Mouse (Mus musculus): ENCODE measurements around the gene Gcnt1. TPM values are rescaled to one million over a fixed set of nuclear protein-coding genes. Genes with fewer than 3 reads are reported as not detected.
A peak's percentile ranks its signal among the peaks of the same experiment; 100 is the strongest.

Gene Gcnt1
- total and polyA plus RNA-seq, 3 experiments: 0.22 TPM; not detected in 2

DNA sequence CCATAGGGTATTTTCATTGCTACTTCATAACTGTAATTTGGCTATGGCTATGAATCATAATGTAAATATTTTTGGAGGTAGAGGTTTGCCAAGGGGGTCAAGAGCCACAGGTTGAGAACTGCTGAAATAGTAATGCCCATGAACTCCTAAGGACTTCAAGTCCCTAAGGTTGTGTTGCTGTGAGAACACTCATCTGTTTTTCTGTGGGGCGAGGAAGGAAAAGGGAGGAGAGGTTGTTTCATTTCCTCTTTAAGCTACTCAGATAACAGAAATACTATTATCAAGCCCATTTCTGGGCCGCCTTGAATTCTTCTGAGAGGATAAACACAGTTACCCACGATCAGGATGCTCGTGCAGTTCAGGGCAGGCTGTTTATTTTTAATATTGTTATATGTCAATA, 24.2 kb upstream of the Gcnt1 start:
- Histone ChIP-seq H3K27ac (ENCODE audit: control insufficient read depth, low read depth, low read length) (peak overlapping the region; percentile 57), H3K36me3 (ENCODE audit: control insufficient read depth in 1 of 2, insufficient read depth in 2 of 2, low read length in 2 of 2) (peaks cover 2 to 22% of the 10 kb centered on the region in 2 experiments), H3K4me3 (ENCODE audit: control insufficient read depth in 1 of 2, insufficient read depth in 1 of 2, low read depth in 2 of 2, low read length in 2 of 2) (peak overlapping the region in 1 of 2 experiments; percentile 28; a peak in 1 of 4 replicates), H3K9me3 (replicated peaks; ENCODE audit: insufficient read depth, low read length) (no peaks in the 10 kb centered on the region), H3K27me3 (ENCODE audit: control insufficient read depth in 1 of 2, insufficient read depth in 2 of 2, low read length in 2 of 2) (no peaks in the 10 kb centered on the region), H3K4me1 (ENCODE audit: control insufficient read depth in 1 of 2, insufficient read depth in 2 of 2, low read length in 2 of 2) (peaks cover 3 to 24% of the 10 kb centered on the region in 2 experiments; a peak in 3 of 4 replicates), H3K79me2 (ENCODE audit: control insufficient read depth, insufficient read depth, low read length, poor library complexity) (peaks cover 9% of the 10 kb centered on the region), H3K9ac (ENCODE audit: control insufficient read depth, low read depth, low read length, poor library complexity, severe bottlenecking) (peak overlapping the region; percentile 45)
- TF ChIP-seq USF1 (IDR thresholded peaks at IDR 0.05; ENCODE audit: low read depth, low read length) (no peak), KAT2A (conservative IDR thresholded peaks at IDR 0.05; ENCODE audit: low read depth, low read length) (no peak), CHD1 (IDR thresholded peaks at IDR 0.05; ENCODE audit: low read depth, low read length) (no peak), ZNF384 (IDR thresholded peaks at IDR 0.05; ENCODE audit: low read depth, low read length) (no peak), MYC (IDR thresholded peaks at IDR 0.05; ENCODE audit: low read depth, low read length) (no peak), ZKSCAN1 (IDR thresholded peaks at IDR 0.05; ENCODE audit: low read depth, low read length) (no peak), CHD2 (IDR thresholded peaks at IDR 0.05; ENCODE audit: low read length) (no peak), MYB (IDR thresholded peaks at IDR 0.05; ENCODE audit: low read depth, low read length) (no peak), MAFK (IDR thresholded peaks at IDR 0.05; ENCODE audit: borderline replicate concordance, low read depth, low read length) (no peak), JUND (IDR thresholded peaks at IDR 0.05; ENCODE audit: low read depth, low read length) (no peak), MXI1 (IDR thresholded peaks at IDR 0.05; ENCODE audit: low read depth, low read length) (no peak), USF2 (IDR thresholded peaks at IDR 0.05; ENCODE audit: borderline replicate concordance in 1 of 2, insufficient read depth in 1 of 2, low read depth in 1 of 2, low read length in 2 of 2) (no peak), TAL1 (IDR thresholded peaks at IDR 0.05; ENCODE audit: low read length) (no peak), ETS1 (IDR thresholded peaks at IDR 0.05; ENCODE audit: low read depth, low read length) (peak; percentile 43; the same call in 1 of the 2 replicates), EP300 (IDR thresholded peaks at IDR 0.05; ENCODE audit: low read depth in 1 of 2, low read length in 2 of 2) (peak in 1 of 2 experiments; percentile 31; a peak in 1 of 4 replicates), RAD21 (IDR thresholded peaks at IDR 0.05; ENCODE audit: low read depth, low read length) (no peak), RCOR1 (IDR thresholded peaks at IDR 0.05; ENCODE audit: low read depth, low read length) (no peak), POLR2A (IDR thresholded peaks at IDR 0.05; ENCODE audit: control insufficient read depth in 1 of 2, insufficient read depth in 1 of 2, low read depth in 1 of 2, low read length in 2 of 2, poor library complexity in 1 of 2) (no peak), POLR2AphosphoS2 (IDR thresholded peaks at IDR 0.05; ENCODE audit: low read length) (no peak), MEF2A (IDR thresholded peaks at IDR 0.05; ENCODE audit: extremely low read depth, insufficient replicate concordance, low read depth, low read length, poor library complexity, severe bottlenecking) (no peak), MAZ (IDR thresholded peaks at IDR 0.05; ENCODE audit: low read depth, low read length) (no peak), ELF1 (IDR thresholded peaks at IDR 0.05; ENCODE audit: low read depth, low read length) (no peak), ZC3H11A (IDR thresholded peaks at IDR 0.05; ENCODE audit: low read depth, low read length) (no peak), NRF1 (IDR thresholded peaks at IDR 0.05; ENCODE audit: insufficient read depth, low read depth, low read length, poor library complexity, severe bottlenecking) (no peak), UBTF (IDR thresholded peaks at IDR 0.05; ENCODE audit: borderline replicate concordance, insufficient read depth, low read depth, low read length) (no peak), BHLHE40 (IDR thresholded peaks at IDR 0.05; ENCODE audit: borderline replicate concordance, low read depth, low read length) (no peak), E2F4 (IDR thresholded peaks at IDR 0.05; ENCODE audit: borderline replicate concordance, low read depth, low read length) (no peak), HCFC1 (IDR thresholded peaks at IDR 0.05; ENCODE audit: low read depth, low read length) (no peak), SIN3A (IDR thresholded peaks at IDR 0.05; ENCODE audit: low read length) (peak; percentile 46; the same call in 1 of the 2 replicates), MAX (IDR thresholded peaks at IDR 0.05; ENCODE audit: low read length) (no peak), SMC3 (IDR thresholded peaks at IDR 0.05; ENCODE audit: low read depth, low read length) (no peak), GATA1 (IDR thresholded peaks at IDR 0.05; ENCODE audit: low read depth, low read length) (peak; percentile 69), ZMIZ1 (IDR thresholded peaks at IDR 0.05; ENCODE audit: low read depth, low read length) (no peak), TBP (IDR thresholded peaks at IDR 0.05; ENCODE audit: low read depth, low read length) (no peak), NELFE (IDR thresholded peaks at IDR 0.05; ENCODE audit: low read depth, low read length) (no peak), GABPA (IDR thresholded peaks at IDR 0.05; ENCODE audit: low read depth, low read length) (no peak)
- DNase-seq (ENCODE audit: low read depth, low spot score): peak; percentile 61
